Mouse (Mus musculus) myocyte (in vitro differentiated cells): ENCODE data around the gene Tmem247. TPM values are rescaled to one million over a fixed set of nuclear protein-coding genes. Genes with fewer than 3 reads are reported as not detected.

ENCODE experiments used
- H3K27me3 ChIP-seq: one replicate; pipeline ENCODE4 v1.6.1; 2011; ENCODE audit not compliant: control insufficient read depth, insufficient read depth, insufficient read length
- H3K36me3 ChIP-seq: one replicate; pipeline ENCODE4 v1.6.1; 2011; ENCODE audit not compliant: control insufficient read depth, insufficient read depth
- H3K4me2 ChIP-seq: one replicate; pipeline ENCODE4 v1.6.1; 2011; ENCODE audit warnings: low read depth, control low read depth
- H3K4me3 ChIP-seq: one replicate; pipeline ENCODE4 v1.5.1; 2011; ENCODE audit warnings: mild to moderate bottlenecking, control low read depth, moderate library complexity
- H3K79me2 ChIP-seq: one replicate; pipeline ENCODE4 v1.6.1; 2011; ENCODE audit not compliant: control insufficient read depth, insufficient read depth
- H3ac ChIP-seq: one replicate; pipeline ENCODE4 v1.6.1; 2011; ENCODE audit not compliant: control insufficient read depth, insufficient read length
- CEBPB ChIP-seq: IDR thresholded peaks from 2 replicates; pipeline ENCODE4 v1.6.1; 2011; ENCODE audit warnings: mild to moderate bottlenecking, moderate library complexity; ENCODE audit not compliant: poor library complexity, insufficient read depth, severe bottlenecking
- E2F4 ChIP-seq: IDR thresholded peaks from one replicate; pipeline ENCODE4 v1.6.1; 2011; ENCODE audit warnings: mild to moderate bottlenecking, control low read depth, moderate library complexity; ENCODE audit not compliant: insufficient read depth
- MAX ChIP-seq: IDR thresholded peaks from one replicate; pipeline ENCODE4 v1.6.1; 2011; ENCODE audit warnings: low read depth, mild to moderate bottlenecking, control low read depth
- MYOD1 ChIP-seq, 3 experiments: IDR thresholded peaks; one replicate each; pipeline ENCODE4 v1.6.1; 2011; ENCODE audit warnings: control low read depth in 2 of 3, low read depth in 2 of 3, mild to moderate bottlenecking in 2 of 3, moderate library complexity in 1 of 3; ENCODE audit not compliant: insufficient read length in 2 of 3, control insufficient read depth in 1 of 3
- MYOG ChIP-seq, 3 experiments: IDR thresholded peaks; one replicate each; pipeline ENCODE4 v1.6.1; 2011; ENCODE audit warnings: control low read depth in 2 of 3, low read depth in 2 of 3, mild to moderate bottlenecking in 2 of 3; ENCODE audit not compliant: insufficient read length in 2 of 3, control insufficient read depth in 1 of 3, insufficient read depth in 1 of 3
- POLR2A ChIP-seq: IDR thresholded peaks from one replicate; pipeline ENCODE4 v1.6.1; 2011; ENCODE audit warnings: low read depth, mild to moderate bottlenecking, control low read depth, moderate library complexity; ENCODE audit not compliant: insufficient read length
- POLR2AphosphoS2 ChIP-seq: IDR thresholded peaks from one replicate; pipeline ENCODE4 v1.6.1; 2011; ENCODE audit warnings: low read depth, control low read depth; ENCODE audit not compliant: insufficient read length
- REST ChIP-seq: IDR thresholded peaks from one replicate; pipeline ENCODE4 v1.6.1; 2011; ENCODE audit warnings: mild to moderate bottlenecking, control low read depth, moderate library complexity; ENCODE audit not compliant: insufficient read depth, insufficient read length
- SRF ChIP-seq: IDR thresholded peaks from one replicate; pipeline ENCODE4 v1.6.1; 2011; ENCODE audit warnings: low read depth; ENCODE audit not compliant: control insufficient read depth, insufficient read length
- TCF12 ChIP-seq: IDR thresholded peaks from one replicate; pipeline ENCODE4 v1.6.1; 2011; ENCODE audit warnings: mild to moderate bottlenecking, control low read depth; ENCODE audit not compliant: poor library complexity, insufficient read depth, severe bottlenecking
- TCF3 ChIP-seq: IDR thresholded peaks from one replicate; pipeline ENCODE4 v1.6.1; 2011; ENCODE audit warnings: low read depth, control low read depth; ENCODE audit not compliant: insufficient read length
- USF1 ChIP-seq: IDR thresholded peaks from one replicate; pipeline ENCODE4 v1.6.1; 2011; ENCODE audit warnings: low read depth, mild to moderate bottlenecking, control low read depth, moderate library complexity
- polyA plus RNA-seq: library from polyadenylated mRNA; unstranded; fragments of >200 nt; fragmentation: generic; extraction: Trizol; gene quantifications from one replicate; pipeline ENCODE4 v1.2.1, GENCODE M21; 2012; ENCODE audit warnings: missing spikeins

Tmem247 gene
- not detected for polyA plus RNA-seq

DNA sequence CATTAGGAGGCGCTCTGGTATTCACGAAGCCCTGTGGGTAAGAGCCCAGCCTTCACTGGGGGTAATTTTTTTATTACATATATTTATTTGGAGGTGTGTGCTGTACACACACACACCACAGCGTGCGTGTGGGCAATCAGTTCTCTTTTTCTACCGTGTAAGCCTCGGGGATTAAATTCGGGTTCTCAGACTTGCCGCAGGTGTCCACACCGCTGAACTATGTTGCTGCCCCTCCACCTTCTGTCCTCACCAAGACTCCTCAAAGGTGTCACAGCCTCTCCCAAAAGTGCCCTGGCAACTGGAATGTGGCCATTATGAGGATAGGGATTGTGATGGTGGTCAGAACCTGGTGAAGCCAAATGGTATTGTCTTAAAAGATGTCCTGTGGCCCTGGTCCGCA is at the start of gene Tmem247:
TSS of gene Tmem247 (plus strand) at position 301 of the 400 bp plus-strand sequence.
- no peak within 1 kb of the TSS for H3ac ChIP-seq
- TF ChIP-seq CEBPB (no peak), POLR2A (no peak), MAX (no peak), USF1 (no peak), TCF3 (no peak), POLR2AphosphoS2 (no peak), SRF (no peak), E2F4 (no peak), MYOD1 (IDR thresholded peaks at IDR 0.05; ENCODE audit: control insufficient read depth in 1 of 3, insufficient read length in 2 of 3, low read depth in 2 of 3) (no peak), REST (no peak), TCF12 (no peak), MYOG (IDR thresholded peaks at IDR 0.05; ENCODE audit: control insufficient read depth in 1 of 3, insufficient read depth in 1 of 3, insufficient read length in 2 of 3, low read depth in 2 of 3) (no peak)

DNA sequence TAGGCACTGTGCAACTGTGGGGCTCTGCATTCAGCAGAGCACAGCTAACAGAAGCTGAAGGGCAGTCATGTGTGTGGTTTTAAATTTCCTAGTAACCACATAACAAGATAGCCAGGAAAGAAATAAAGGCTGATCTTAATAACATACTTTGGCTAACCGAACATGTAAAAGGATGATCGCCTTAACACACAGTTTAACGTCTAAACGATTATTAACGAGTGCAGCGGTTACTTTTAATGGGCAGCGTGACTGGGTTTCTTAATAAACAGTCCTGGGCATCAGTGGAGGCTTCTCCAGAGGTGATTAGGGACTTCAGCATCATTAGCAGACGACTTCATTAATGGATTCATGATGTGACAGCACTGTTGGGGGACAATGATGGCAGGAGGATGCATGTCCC is 46.6 kb upstream of the Tmem247 start:
- Histone ChIP-seq H3K79me2 (no peaks in the 10 kb centered on the region), H3K27me3 (no peaks in the 10 kb centered on the region), H3K36me3 (no peaks in the 10 kb centered on the region), H3K4me2 (peak overlapping the region; percentile 9), H3K4me3 (no peak overlapping the region), H3ac (no peak overlapping the region)
- no peak for TF ChIP-seq MYOG (IDR thresholded peaks at IDR 0.05; ENCODE audit: control insufficient read depth in 1 of 3, insufficient read depth in 1 of 3, insufficient read length in 2 of 3, low read depth in 2 of 3)
- TF ChIP-seq E2F4: no peak
- no peak for TF ChIP-seq REST
- no peak for TF ChIP-seq SRF
- TF ChIP-seq MYOD1 (IDR thresholded peaks at IDR 0.05; ENCODE audit: control insufficient read depth in 1 of 3, insufficient read length in 2 of 3, low read depth in 2 of 3): no peak
- no peak for TF ChIP-seq TCF3
- TF ChIP-seq MAX: no peak
- TF ChIP-seq POLR2AphosphoS2: no peak
- TF ChIP-seq POLR2A: no peak
- no peak for TF ChIP-seq CEBPB
- no peak for TF ChIP-seq USF1
- TF ChIP-seq TCF12: no peak

More for the DNA sequence above, at the start of gene Tmem247:
- no peaks in the 10 kb centered on the region for H3K36me3 ChIP-seq
- H3K79me2 ChIP-seq: no peaks in the 10 kb centered on the region
- H3K4me2 ChIP-seq: no peak within 1 kb of the TSS
- H3K27me3 ChIP-seq: no peaks in the 10 kb centered on the region
- no peak within 1 kb of the TSS for H3K4me3 ChIP-seq

GRCm38 (mm10) chr17:86872643-86873042 is 44.5 kb upstream of the Tmem247 start:
- H3K4me2 ChIP-seq: no peak overlapping the region
- H3K79me2 ChIP-seq: no peaks in the 10 kb centered on the region
- TF ChIP-seq POLR2A (no peak), USF1 (no peak), TCF3 (no peak), REST (no peak), SRF (no peak), E2F4 (no peak), CEBPB (no peak), POLR2AphosphoS2 (no peak), MYOG (IDR thresholded peaks at IDR 0.05; ENCODE audit: control insufficient read depth in 1 of 3, insufficient read depth in 1 of 3, insufficient read length in 2 of 3, low read depth in 2 of 3) (no peak)
- no peaks in the 10 kb centered on the region for H3K27me3 ChIP-seq
- no peak overlapping the region for H3K4me3 ChIP-seq
- H3ac ChIP-seq: no peak overlapping the region
- no peaks in the 10 kb centered on the region for H3K36me3 ChIP-seq

GRCm38 (mm10) chr17:86876940-86877339 is 40.2 kb upstream of the Tmem247 start:
- Histone ChIP-seq H3ac (no peak overlapping the region), H3K27me3 (no peaks in the 10 kb centered on the region), H3K4me2 (no peak overlapping the region), H3K36me3 (no peaks in the 10 kb centered on the region), H3K79me2 (no peaks in the 10 kb centered on the region), H3K4me3 (no peak overlapping the region)
- TF ChIP-seq TCF3 (no peak), REST (no peak), MYOD1 (IDR thresholded peaks at IDR 0.05; ENCODE audit: control insufficient read depth in 1 of 3, insufficient read length in 2 of 3, low read depth in 2 of 3) (no peak), POLR2A (no peak), CEBPB (no peak), MAX (no peak), TCF12 (no peak), E2F4 (no peak), USF1 (no peak)

DNA sequence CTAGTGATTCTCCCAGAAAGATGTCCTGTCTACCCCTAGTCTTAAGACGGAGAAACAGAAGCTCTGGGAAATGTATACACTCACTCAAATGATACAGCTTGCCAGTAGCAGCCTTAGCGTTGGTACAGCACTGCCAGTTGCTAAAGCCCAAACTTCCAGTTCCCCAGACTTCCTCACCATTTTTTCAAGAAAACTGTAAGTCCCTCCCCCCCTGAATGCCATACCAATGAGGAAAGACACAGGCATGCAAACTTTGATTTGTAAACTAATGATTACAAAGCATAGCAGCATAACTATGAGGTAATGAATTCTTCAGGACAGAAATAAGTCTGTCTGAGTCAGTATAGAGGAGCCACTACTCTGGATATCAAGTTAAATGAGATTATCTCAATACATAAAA is 39.4 kb upstream of the Tmem247 start:
- Histone ChIP-seq H3K27me3 (no peaks in the 10 kb centered on the region), H3K4me3 (no peak overlapping the region), H3K36me3 (no peaks in the 10 kb centered on the region), H3K4me2 (no peak overlapping the region), H3ac (no peak overlapping the region), H3K79me2 (no peaks in the 10 kb centered on the region)
- no peak for TF ChIP-seq SRF
- no peak for TF ChIP-seq POLR2AphosphoS2
- TF ChIP-seq USF1: no peak
- no peak for TF ChIP-seq REST
- TF ChIP-seq E2F4: no peak
- TF ChIP-seq TCF3: no peak
- TF ChIP-seq POLR2A: no peak
- no peak for TF ChIP-seq MYOD1 (IDR thresholded peaks at IDR 0.05; ENCODE audit: control insufficient read depth in 1 of 3, insufficient read length in 2 of 3, low read depth in 2 of 3)
- TF ChIP-seq CEBPB: no peak
- TF ChIP-seq MAX: no peak
- no peak for TF ChIP-seq TCF12
- no peak for TF ChIP-seq MYOG (IDR thresholded peaks at IDR 0.05; ENCODE audit: control insufficient read depth in 1 of 3, insufficient read depth in 1 of 3, insufficient read length in 2 of 3, low read depth in 2 of 3)
